Mouse (Mus musculus): ENCODE data around the gene Gm28374.

DNA sequence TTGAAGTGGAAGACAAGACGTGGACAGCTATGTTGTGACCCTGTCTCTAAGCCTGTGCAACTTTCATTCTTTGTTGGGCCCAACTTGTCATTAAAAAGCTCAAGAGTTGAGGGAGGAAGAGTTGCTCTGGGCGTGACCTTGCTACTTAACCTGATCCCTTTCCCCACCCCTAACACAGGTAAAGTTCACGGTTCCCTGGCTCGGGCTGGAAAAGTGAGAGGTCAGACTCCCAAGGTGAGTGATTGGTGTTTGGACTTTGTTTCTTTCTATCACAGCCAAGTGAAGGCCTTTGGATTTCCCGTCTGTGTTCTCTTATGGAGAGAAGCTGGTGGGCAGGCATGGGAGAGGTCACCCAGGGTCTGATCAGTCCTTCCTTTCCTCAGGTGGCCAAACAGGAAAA lies 23.1 kb downstream of the Gm28374 start:
- TF ChIP-seq POLR2A (IDR thresholded peaks at IDR 0.05; ENCODE audit: low read depth, low read length) (no peak), ETS1 (conservative IDR thresholded peaks at IDR 0.05; ENCODE audit: low read depth, low read length) (no peak), EP300 (IDR thresholded peaks at IDR 0.05; ENCODE audit: low read length) (no peak), CHD1 (IDR thresholded peaks at IDR 0.05; ENCODE audit: low read depth, low read length) (no peak), USF1 (IDR thresholded peaks at IDR 0.05; ENCODE audit: low read depth, low read length) (no peak), MEF2A (IDR thresholded peaks at IDR 0.05; ENCODE audit: borderline replicate concordance, low read depth, low read length) (no peak), ZNF384 (IDR thresholded peaks at IDR 0.05; ENCODE audit: low read depth, low read length) (no peak), CTCF (conservative IDR thresholded peaks at IDR 0.05 in 1 of 2, IDR thresholded peaks at IDR 0.05 in 1 of 2; ENCODE audit: low read depth in 2 of 2, low read length in 2 of 2) (no peak), RAD21 (IDR thresholded peaks at IDR 0.05; ENCODE audit: low read depth, low read length) (no peak), KAT2A (IDR thresholded peaks at IDR 0.05; ENCODE audit: insufficient replicate concordance, low read length) (no peak), MAZ (IDR thresholded peaks at IDR 0.05; ENCODE audit: low read depth, low read length) (no peak), MAX (IDR thresholded peaks at IDR 0.05; ENCODE audit: low read length) (no peak)

Data from CH12.LX (cell line).